Mouse (Mus musculus): ENCODE results near the gene Retsat. TPM values are rescaled to one million over a fixed set of nuclear protein-coding genes. Genes with fewer than 3 reads are reported as not detected.
A peak's percentile ranks its signal among the peaks of the same experiment; 100 is the strongest.

Retsat gene
- polyA plus RNA-seq, 1 experiment from 2014 or later = 7.7 TPM

DNA sequence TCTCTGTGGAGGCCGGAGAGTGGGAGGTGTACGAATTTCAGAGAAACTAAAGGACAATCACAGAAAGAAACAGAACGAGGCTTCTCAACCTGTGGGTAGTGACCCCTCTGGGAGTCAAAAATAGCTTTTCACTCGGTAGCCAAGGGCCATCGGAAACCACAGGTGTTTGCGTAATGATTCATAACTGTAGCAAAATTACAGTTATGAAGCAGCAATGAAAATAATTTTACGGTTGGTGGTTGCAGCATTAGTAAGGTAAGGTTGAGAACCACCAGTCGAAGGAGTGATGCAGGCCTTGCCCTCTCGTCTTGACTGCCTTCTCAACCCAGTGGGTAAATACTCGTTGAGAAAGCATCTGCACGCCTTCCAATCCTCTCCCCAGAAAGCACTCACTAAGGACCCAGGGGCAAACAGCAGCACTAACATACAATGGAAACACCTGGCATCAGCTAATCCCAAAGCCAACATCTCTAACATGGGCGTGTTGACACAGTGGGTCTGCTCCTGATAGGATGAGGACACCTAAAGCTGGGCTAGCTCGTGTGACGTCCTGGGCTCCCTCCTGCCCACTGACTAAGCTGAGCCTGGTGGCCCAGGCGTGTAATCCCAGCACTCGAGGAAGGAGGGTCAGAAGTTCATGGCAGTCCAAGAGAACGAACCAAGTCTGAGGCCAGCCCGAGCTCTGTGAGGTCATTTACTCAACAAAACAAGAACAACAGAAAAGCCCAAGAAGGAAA, 43.1 kb downstream of the Retsat start:
- H3K9me3 ChIP-seq (ENCODE audit: control insufficient read depth, low read length) = no peaks in the 10 kb centered on the region
- H3K4me1 ChIP-seq (ENCODE audit: control insufficient read depth, insufficient read depth, low read length) = no peaks in the 10 kb centered on the region
- H3K4me3 ChIP-seq (ENCODE audit: low read depth, low read length) = no peak overlapping the region
- H3K9ac ChIP-seq (ENCODE audit: low read length) = no peak overlapping the region
- WGBS = 81% methylated on average over 18 of the region's 18 CpGs
- H3K27ac ChIP-seq (ENCODE audit: low read depth, low read length) = no peak overlapping the region
- no peak overlapping the region for H3K4me2 ChIP-seq (ENCODE audit: low read depth)
- H3K27me3 ChIP-seq (ENCODE audit: control insufficient read depth, insufficient read depth, low read length) = no peaks in the 10 kb centered on the region
- ATAC-seq (ENCODE audit: insufficient read depth, low FRiP score, low TSS enrichment) (no peak), DNase-seq (ENCODE audit: low spot score) (no peak)
- H3K36me3 ChIP-seq (ENCODE audit: control insufficient read depth, insufficient read depth, low read length) = no peaks in the 10 kb centered on the region

GRCm38 (mm10) chr6:72644576-72644975, 46.3 kb downstream of the Retsat start:
- no peaks in the 10 kb centered on the region for H3K4me1 ChIP-seq (ENCODE audit: control insufficient read depth, insufficient read depth, low read length)
- no peak overlapping the region for H3K9ac ChIP-seq (ENCODE audit: low read length)
- H3K9me3 ChIP-seq (ENCODE audit: control insufficient read depth, low read length) = no peaks in the 10 kb centered on the region
- H3K4me2 ChIP-seq (ENCODE audit: low read depth) = no peak overlapping the region
- H3K27me3 ChIP-seq (ENCODE audit: control insufficient read depth, insufficient read depth, low read length) = no peaks in the 10 kb centered on the region
- no peak overlapping the region for H3K27ac ChIP-seq (ENCODE audit: low read depth, low read length)
- WGBS = 84% methylated on average over 4 of the region's 4 CpGs
- no peaks in the 10 kb centered on the region for H3K36me3 ChIP-seq (ENCODE audit: control insufficient read depth, insufficient read depth, low read length)
- ATAC-seq (ENCODE audit: insufficient read depth, low FRiP score, low TSS enrichment) (no peak), DNase-seq (ENCODE audit: low spot score) (no peak)
- no peak overlapping the region for H3K4me3 ChIP-seq (ENCODE audit: low read depth, low read length)

DNA sequence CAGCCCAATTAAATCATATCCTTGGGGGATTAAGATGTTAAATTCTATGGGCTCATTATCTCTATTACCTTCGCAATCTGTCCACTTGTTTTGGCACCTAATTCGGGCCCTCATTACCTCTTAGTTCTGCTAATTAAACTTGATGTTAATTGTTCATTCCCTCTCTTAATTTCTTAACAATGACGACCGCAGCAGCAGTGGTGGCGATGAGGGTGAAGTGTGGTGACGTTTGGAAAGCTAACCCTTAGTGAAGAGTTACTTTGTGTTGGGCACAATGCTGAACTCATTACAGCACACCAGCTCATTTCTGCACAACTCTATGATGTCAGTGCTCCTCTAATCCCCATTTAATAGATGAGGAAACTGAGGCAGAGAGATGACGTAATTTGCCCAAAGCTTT, 47.1 kb downstream of the Retsat start:
- Histone ChIP-seq H3K9ac (ENCODE audit: low read length) (no peak overlapping the region), H3K36me3 (ENCODE audit: control insufficient read depth, insufficient read depth, low read length) (no peaks in the 10 kb centered on the region), H3K4me3 (ENCODE audit: low read depth, low read length) (no peak overlapping the region), H3K4me2 (ENCODE audit: low read depth) (no peak overlapping the region), H3K9me3 (ENCODE audit: control insufficient read depth, low read length) (no peaks in the 10 kb centered on the region), H3K4me1 (ENCODE audit: control insufficient read depth, insufficient read depth, low read length) (no peaks in the 10 kb centered on the region), H3K27ac (ENCODE audit: low read depth, low read length) (no peak overlapping the region), H3K27me3 (ENCODE audit: control insufficient read depth, insufficient read depth, low read length) (no peaks in the 10 kb centered on the region)
- WGBS = 90% methylated on average over 7 of the region's 7 CpGs
- ATAC-seq (ENCODE audit: insufficient read depth, low FRiP score, low TSS enrichment) (no peak), DNase-seq (ENCODE audit: low spot score) (no peak)

DNA sequence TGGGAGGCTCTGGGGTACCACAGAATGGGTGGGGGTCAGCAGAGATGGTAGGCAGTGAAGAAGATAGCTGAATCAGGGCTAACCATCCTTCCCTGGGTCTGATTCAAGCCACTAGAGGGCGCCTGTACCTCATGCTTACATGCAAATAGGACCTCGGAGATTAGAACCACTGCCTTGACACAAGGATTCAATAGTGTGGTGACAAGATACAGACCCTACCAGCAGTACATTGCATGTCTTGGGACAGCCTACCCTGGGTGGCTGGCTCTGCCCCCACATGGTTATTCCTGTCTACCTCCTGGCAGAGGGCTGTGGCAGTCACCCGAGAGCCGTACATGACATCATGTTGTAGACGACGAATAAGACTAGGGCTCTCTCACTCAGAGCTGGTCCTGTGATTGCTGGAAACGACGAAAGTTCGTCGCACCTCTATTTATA, 49.1 kb downstream of the Retsat start:
- peak; percentile 73 for DNase-seq (ENCODE audit: low spot score)
- Histone ChIP-seq H3K4me2 (ENCODE audit: low read depth) (no peak overlapping the region), H3K36me3 (ENCODE audit: control insufficient read depth, insufficient read depth, low read length) (no peaks in the 10 kb centered on the region), H3K27ac (ENCODE audit: low read depth, low read length) (no peak overlapping the region), H3K4me1 (ENCODE audit: control insufficient read depth, insufficient read depth, low read length) (no peaks in the 10 kb centered on the region), H3K4me3 (ENCODE audit: low read depth, low read length) (no peak overlapping the region), H3K9me3 (ENCODE audit: control insufficient read depth, low read length) (no peaks in the 10 kb centered on the region), H3K27me3 (ENCODE audit: control insufficient read depth, insufficient read depth, low read length) (no peaks in the 10 kb centered on the region), H3K9ac (ENCODE audit: low read length) (no peak overlapping the region)
- ATAC-seq (ENCODE audit: insufficient read depth, low FRiP score, low TSS enrichment) = 0 out of 2 replicates have a peak, but pooled peaks have one; percentile 41
- 67% methylated on average over 10 of the region's 10 CpGs for WGBS

- ATAC-seq (ENCODE audit: insufficient read depth, low FRiP score, low TSS enrichment) (no peak), DNase-seq (ENCODE audit: low spot score) (peak; percentile 22)
- H3K4me3 ChIP-seq (ENCODE audit: low read depth, low read length) = no peak overlapping the region
- H3K36me3 ChIP-seq (ENCODE audit: control insufficient read depth, insufficient read depth, low read length) = no peaks in the 10 kb centered on the region
- H3K27me3 ChIP-seq (ENCODE audit: control insufficient read depth, insufficient read depth, low read length) = no peaks in the 10 kb centered on the region
- H3K27ac ChIP-seq (ENCODE audit: low read depth, low read length) = no peak overlapping the region
- H3K4me1 ChIP-seq (ENCODE audit: control insufficient read depth, insufficient read depth, low read length) = no peaks in the 10 kb centered on the region
- H3K9ac ChIP-seq (ENCODE audit: low read length) = no peak overlapping the region
- no peak overlapping the region for H3K4me2 ChIP-seq (ENCODE audit: low read depth)
- no peaks in the 10 kb centered on the region for H3K9me3 ChIP-seq (ENCODE audit: control insufficient read depth, low read length)
- WGBS = 49% methylated on average over 12 of the region's 12 CpGs
Observed at GRCm38 (mm10) chr6:72648002-72648595, 49.8 kb downstream of the Retsat start.

- Histone ChIP-seq H3K9ac (ENCODE audit: low read length) (no peak overlapping the region), H3K9me3 (ENCODE audit: control insufficient read depth, low read length) (no peaks in the 10 kb centered on the region), H3K36me3 (ENCODE audit: control insufficient read depth, insufficient read depth, low read length) (no peaks in the 10 kb centered on the region), H3K4me2 (ENCODE audit: low read depth) (no peak overlapping the region), H3K4me1 (ENCODE audit: control insufficient read depth, insufficient read depth, low read length) (0 out of 2 replicates have a peak, but pooled peaks cover under 1% of the 10 kb centered on the region), H3K27me3 (ENCODE audit: control insufficient read depth, insufficient read depth, low read length) (no peaks in the 10 kb centered on the region), H3K4me3 (ENCODE audit: low read depth, low read length) (no peak overlapping the region), H3K27ac (ENCODE audit: low read depth, low read length) (no peak overlapping the region)
- ATAC-seq (ENCODE audit: insufficient read depth, low FRiP score, low TSS enrichment) (no peak), DNase-seq (ENCODE audit: low spot score) (no peak)
- WGBS = 79% methylated on average over 10 of the region's 10 CpGs
Observed at GRCm38 (mm10) chr6:72650338-72650851, 52.1 kb downstream of the Retsat start.

GRCm38 (mm10) chr6:72653419-72653818, 55.1 kb downstream of the Retsat start:
- no peak for ATAC-seq (ENCODE audit: insufficient read depth, low FRiP score, low TSS enrichment)

DNA sequence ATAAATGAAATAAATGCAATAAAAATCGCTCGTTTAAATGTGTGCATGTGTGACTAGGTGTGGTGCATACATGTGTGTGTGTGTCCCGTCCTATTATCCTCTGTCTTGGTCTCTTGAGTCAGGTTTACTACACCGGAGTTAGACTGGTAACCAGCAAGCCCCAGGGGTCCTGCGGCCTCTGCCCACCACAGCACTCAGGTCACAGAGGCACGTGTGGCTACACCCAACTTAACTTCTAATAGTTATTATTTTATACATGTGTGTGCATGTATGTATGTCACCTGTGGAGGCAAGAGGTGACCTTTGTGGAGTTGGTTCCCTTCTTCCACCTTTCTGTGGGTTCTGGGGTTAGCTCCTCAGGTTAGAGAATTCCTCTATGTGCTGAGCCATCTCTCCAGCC, 56.1 kb downstream of the Retsat start:
- 84% methylated on average over 6 of the region's 6 CpGs for WGBS
- Histone ChIP-seq H3K27ac (ENCODE audit: low read depth, low read length) (no peak overlapping the region), H3K4me2 (ENCODE audit: low read depth) (no peak overlapping the region), H3K9me3 (ENCODE audit: control insufficient read depth, low read length) (no peaks in the 10 kb centered on the region), H3K4me3 (ENCODE audit: low read depth, low read length) (no peak overlapping the region), H3K27me3 (ENCODE audit: control insufficient read depth, insufficient read depth, low read length) (no peaks in the 10 kb centered on the region), H3K9ac (ENCODE audit: low read length) (no peak overlapping the region), H3K4me1 (ENCODE audit: control insufficient read depth, insufficient read depth, low read length) (0 out of 2 replicates have a peak, but pooled peaks cover 3% of the 10 kb centered on the region), H3K36me3 (ENCODE audit: control insufficient read depth, insufficient read depth, low read length) (no peaks in the 10 kb centered on the region)
- ATAC-seq (ENCODE audit: insufficient read depth, low FRiP score, low TSS enrichment) (no peak), DNase-seq (ENCODE audit: low spot score) (no peak)

More at GRCm38 (mm10) chr6:72653419-72653818, 55.1 kb downstream of the Retsat start:
- H3K4me3 ChIP-seq (ENCODE audit: low read depth, low read length) = no peak overlapping the region
- no peak overlapping the region for H3K4me2 ChIP-seq (ENCODE audit: low read depth)
- no peaks in the 10 kb centered on the region for H3K9me3 ChIP-seq (ENCODE audit: control insufficient read depth, low read length)
- no peaks in the 10 kb centered on the region for H3K27me3 ChIP-seq (ENCODE audit: control insufficient read depth, insufficient read depth, low read length)
- no peak overlapping the region for H3K27ac ChIP-seq (ENCODE audit: low read depth, low read length)
- 0 out of 2 replicates have a peak, but pooled peaks cover 3% of the 10 kb centered on the region for H3K4me1 ChIP-seq (ENCODE audit: control insufficient read depth, insufficient read depth, low read length)
- DNase-seq (ENCODE audit: low spot score) = no peak
- H3K9ac ChIP-seq (ENCODE audit: low read length) = no peak overlapping the region
- 91% methylated on average over 7 of the region's 7 CpGs for WGBS
- H3K36me3 ChIP-seq (ENCODE audit: control insufficient read depth, insufficient read depth, low read length) = no peaks in the 10 kb centered on the region
